Mouse (Mus musculus) stomach, postnatal 0 days (tissue): ENCODE data around the gene Agfg2.

Source experiments
- CTCF ChIP-seq: IDR thresholded peaks from 2 replicates; pipeline ENCODE4 v1.5.1; 2016; ENCODE audit warnings: antibody characterized with exemption, low read depth, mild to moderate bottlenecking, moderate library complexity
- EP300 ChIP-seq: optimal IDR thresholded peaks from 2 replicates; pipeline ENCODE3; 2016; ENCODE audit warnings: antibody characterized with exemption

DNA sequence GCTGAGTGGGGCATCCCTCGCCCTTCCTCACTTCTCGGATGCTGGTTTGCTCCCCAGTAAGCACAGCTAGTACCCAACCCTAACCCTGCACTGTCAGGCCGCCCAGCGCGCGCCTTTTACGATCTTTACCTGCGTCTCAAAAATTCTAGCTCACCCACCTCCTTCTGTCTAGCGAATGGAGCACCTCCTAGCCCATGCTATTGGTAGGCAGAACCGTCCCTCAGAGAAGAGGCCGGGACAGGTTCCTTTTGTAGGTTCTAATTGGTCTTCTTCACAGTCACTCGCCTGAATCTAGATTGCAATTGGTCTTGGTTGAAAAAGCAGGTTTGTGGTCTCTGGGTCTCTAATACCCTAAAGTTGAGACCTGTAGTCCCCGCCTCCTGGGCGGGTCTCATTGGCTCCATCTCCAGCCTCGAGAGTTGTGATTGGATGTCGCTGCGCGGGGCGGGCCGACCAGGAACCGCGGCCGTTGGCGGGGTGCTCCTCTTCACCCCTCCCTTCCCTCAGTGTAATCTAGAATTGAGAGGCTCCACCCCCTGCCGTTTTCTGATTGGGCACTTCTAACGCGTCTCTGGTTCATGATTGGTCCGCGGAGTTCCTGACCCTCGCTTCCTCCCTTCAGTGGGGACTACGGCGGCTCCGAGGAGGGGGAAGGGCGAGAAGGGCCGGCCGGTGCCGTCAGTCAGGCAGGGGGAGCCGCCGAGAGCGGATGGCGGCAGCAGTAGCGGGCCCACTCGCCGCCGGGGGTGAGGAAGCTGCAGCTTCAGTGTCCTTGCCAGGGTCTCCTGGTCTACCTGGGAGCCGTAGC, 55.8 kb downstream of the Agfg2 start, which contains the start of the genes Fbxo24, Lrch4 and Gm20605:
- TF ChIP-seq CTCF (peak; percentile 47), EP300 (peak; percentile 91)
